Mouse (Mus musculus) CH12.LX (cell line): ENCODE data around the gene Gpatch1. TPM values are rescaled to one million over a fixed set of nuclear protein-coding genes. Genes with fewer than 3 reads are reported as not detected.

Source experiments
- DNase-seq: peaks from one replicate; pipeline ENCODE4 v3.0.0-alpha.2; 2013; ENCODE audit errors: extremely low read depth
- H3K27ac ChIP-seq: 2 replicates; pipeline ENCODE4 v1.5.1; 2012; ENCODE audit warnings: low read depth, mild to moderate bottlenecking, control low read depth, moderate library complexity; ENCODE audit not compliant: insufficient read depth
- H3K27me3 ChIP-seq: replicated peaks from 2 replicates; pipeline ENCODE3; 2012; ENCODE audit warnings: inconsistent platforms
- H3K36me3 ChIP-seq, 2 experiments: replicated peaks in 1 of 2; 2 replicates each; pipeline versions ENCODE3 to v1.6.1; 2012; ENCODE audit warnings: inconsistent platforms in 1 of 2, low read length in 1 of 2, mild to moderate bottlenecking in 1 of 2, mixed read lengths in 1 of 2, moderate library complexity in 1 of 2; ENCODE audit not compliant: control insufficient read depth in 1 of 2, insufficient read depth in 1 of 2
- H3K4me1 ChIP-seq, 2 experiments: 2 replicates each; pipeline ENCODE4 v1.6.1; 2012; ENCODE audit warnings: inconsistent platforms in 1 of 2, moderate library complexity in 1 of 2; ENCODE audit not compliant: insufficient read depth in 2 of 2, control insufficient read depth in 1 of 2
- H3K4me2 ChIP-seq: 2 replicates; pipeline ENCODE4 v1.6.1; 2012; ENCODE audit warnings: low read depth, mild to moderate bottlenecking, control low read depth; ENCODE audit not compliant: poor library complexity, insufficient read depth, severe bottlenecking
- H3K4me3 ChIP-seq, 3 experiments: fragments of 150-350 bp in 1 of 3; sonication (generic) in 1 of 3; replicated peaks in 1 of 3; 2 replicates each; pipeline versions ENCODE3 to v1.5.1; 2011 to 2012; ENCODE audit warnings: low read depth in 2 of 3, low read length in 2 of 3, mild to moderate bottlenecking in 2 of 3, moderate library complexity in 2 of 3, control low read depth in 1 of 3, improper control_type of control experiment in 1 of 3, inconsistent platforms in 1 of 3, mixed read lengths in 1 of 3; ENCODE audit not compliant: poor library complexity in 1 of 3
- H3K79me2 ChIP-seq: replicated peaks from 2 replicates; pipeline ENCODE4 v1.6.1; 2012; ENCODE audit warnings: mild to moderate bottlenecking, moderate library complexity; ENCODE audit not compliant: control insufficient read depth, poor library complexity, insufficient read depth, severe bottlenecking; ENCODE audit errors: extremely low read depth
- H3K9ac ChIP-seq: 2 replicates; pipeline ENCODE4 v1.6.1; 2012; ENCODE audit warnings: low read depth, mild to moderate bottlenecking, control low read depth, moderate library complexity; ENCODE audit not compliant: insufficient read depth
- H3K9me3 ChIP-seq: replicated peaks from 2 replicates; pipeline ENCODE3; 2012; ENCODE audit warnings: low read length, inconsistent platforms, mixed read lengths
- BHLHE40 ChIP-seq: IDR thresholded peaks from 2 replicates; pipeline ENCODE4 v1.6.1; 2011; ENCODE audit warnings: mild to moderate bottlenecking, low read depth, low read length, improper control_type of control experiment
- CHD1 ChIP-seq: IDR thresholded peaks from 2 replicates; pipeline ENCODE4 v1.6.1; 2012; ENCODE audit warnings: low read depth, low read length, improper control_type of control experiment, inconsistent platforms
- E2F4 ChIP-seq: IDR thresholded peaks from 2 replicates; pipeline ENCODE4 v1.6.1; 2011; ENCODE audit warnings: low read depth, low read length, improper control_type of control experiment; ENCODE audit not compliant: insufficient replicate concordance
- ELF1 ChIP-seq: IDR thresholded peaks from 2 replicates; pipeline ENCODE4 v1.6.1; 2014; ENCODE audit warnings: low read depth, mild to moderate bottlenecking, inconsistent platforms, low read length, improper control_type of control experiment
- EP300 ChIP-seq: IDR thresholded peaks from 2 replicates; pipeline ENCODE4 v1.6.1; 2011; ENCODE audit warnings: low read length, improper control_type of control experiment
- GABPA ChIP-seq: IDR thresholded peaks from 2 replicates; pipeline ENCODE4 v1.6.1; 2012; ENCODE audit warnings: low read depth, low read length, improper control_type of control experiment, inconsistent platforms; ENCODE audit not compliant: insufficient replicate concordance
- IRF4 ChIP-seq: IDR thresholded peaks from 2 replicates; pipeline ENCODE4 v1.6.1; 2014; ENCODE audit warnings: low read depth, mild to moderate bottlenecking, inconsistent platforms, low read length, improper control_type of control experiment
- JUN ChIP-seq: IDR thresholded peaks from 2 replicates; pipeline ENCODE4 v1.6.1; 2011; ENCODE audit warnings: low read depth, mild to moderate bottlenecking, low read length, improper control_type of control experiment, moderate library complexity; ENCODE audit not compliant: insufficient read depth
- JUND ChIP-seq: conservative IDR thresholded peaks from 2 replicates; pipeline ENCODE4 v1.6.1; 2011; ENCODE audit warnings: low read depth, low read length, improper control_type of control experiment
- KAT2A ChIP-seq: IDR thresholded peaks from 2 replicates; pipeline ENCODE4 v1.6.1; 2012; ENCODE audit warnings: low read length, improper control_type of control experiment, inconsistent platforms; ENCODE audit not compliant: insufficient replicate concordance
- MEF2A ChIP-seq: IDR thresholded peaks from 2 replicates; pipeline ENCODE4 v1.6.1; 2014; ENCODE audit warnings: low read depth, mild to moderate bottlenecking, inconsistent platforms, low read length, improper control_type of control experiment, borderline replicate concordance
- MXI1 ChIP-seq: IDR thresholded peaks from 2 replicates; pipeline ENCODE4 v1.6.1; 2011; ENCODE audit warnings: mild to moderate bottlenecking, low read depth, low read length, improper control_type of control experiment
- NELFE ChIP-seq: IDR thresholded peaks from 2 replicates; pipeline ENCODE4 v1.6.1; 2011; ENCODE audit warnings: low read depth, low read length, improper control_type of control experiment
- POLR2AphosphoS2 ChIP-seq: IDR thresholded peaks from 2 replicates; pipeline ENCODE4 v1.6.1; 2011; ENCODE audit warnings: low read depth, low read length, improper control_type of control experiment
- RCOR1 ChIP-seq: conservative IDR thresholded peaks from 2 replicates; pipeline ENCODE4 v1.6.1; 2012; ENCODE audit warnings: low read depth, mild to moderate bottlenecking, inconsistent platforms, low read length, improper control_type of control experiment
- SIN3A ChIP-seq: IDR thresholded peaks from 2 replicates; pipeline ENCODE4 v1.6.1; 2012; ENCODE audit warnings: low read length, improper control_type of control experiment, inconsistent platforms
- SMC3 ChIP-seq: IDR thresholded peaks from 2 replicates; pipeline ENCODE4 v1.6.1; 2011; ENCODE audit warnings: low read depth, low read length, improper control_type of control experiment
- TBP ChIP-seq: conservative IDR thresholded peaks from 2 replicates; pipeline ENCODE4 v1.6.1; 2011; ENCODE audit warnings: low read depth, low read length, improper control_type of control experiment
- UBTF ChIP-seq: IDR thresholded peaks from 2 replicates; pipeline ENCODE4 v1.6.1; 2012; ENCODE audit warnings: low read depth, mild to moderate bottlenecking, inconsistent platforms, low read length, improper control_type of control experiment, moderate library complexity
- USF1 ChIP-seq: IDR thresholded peaks from 2 replicates; pipeline ENCODE4 v1.6.1; 2014; ENCODE audit warnings: low read depth, mild to moderate bottlenecking, inconsistent platforms, low read length, improper control_type of control experiment
- USF2 ChIP-seq: conservative IDR thresholded peaks from 2 replicates; pipeline ENCODE4 v1.6.1; 2011; ENCODE audit warnings: low read depth, low read length, improper control_type of control experiment
- ZC3H11A ChIP-seq: IDR thresholded peaks from 2 replicates; pipeline ENCODE4 v1.6.1; 2012; ENCODE audit warnings: low read depth, mild to moderate bottlenecking, inconsistent platforms, low read length, improper control_type of control experiment
- ZKSCAN1 ChIP-seq: IDR thresholded peaks from 2 replicates; pipeline ENCODE4 v1.6.1; 2012; ENCODE audit warnings: low read depth, inconsistent platforms, low read length, improper control_type of control experiment, borderline replicate concordance
- ZMIZ1 ChIP-seq: IDR thresholded peaks from 2 replicates; pipeline ENCODE4 v1.6.1; 2012; ENCODE audit warnings: low read depth, mild to moderate bottlenecking, inconsistent platforms, low read length, improper control_type of control experiment
- ZNF384 ChIP-seq: IDR thresholded peaks from 2 replicates; pipeline ENCODE4 v1.6.1; 2012; ENCODE audit warnings: low read depth, low read length, improper control_type of control experiment, inconsistent platforms
- dilution Hi-C: fragments of 300-500 bp; cut with MboI; formaldehyde crosslinking; loops from 2 replicates; pipeline ENCODE4 v1.14.3; 2020; ENCODE audit warnings: low sequenced_read_pairs; ENCODE audit not compliant: extremely low pct_unique_long_range_greater_than_20kb, extremely low pct_ligation_motif_present
- in situ Hi-C: fragments of 300-500 bp; cut with MboI; formaldehyde crosslinking; loops from 3 replicates; pipeline ENCODE4 v1.14.3; 2019; ENCODE audit warnings: low sequenced_read_pairs, low pct_ligation_motif_present, low pct_unique_long_range_greater_than_20kb, mixed read lengths
- polyA plus RNA-seq: library from polyadenylated mRNA; unstranded; fragments of >175 nt; gene quantifications from 2 replicates; pipeline ENCODE4 v1.2.1, GENCODE M21; 2012; ENCODE audit warnings: low read depth; ENCODE audit not compliant: insufficient read length
- total RNA-seq, 2 experiments: library from RNA; depleted of rRNA; stranded (reverse); fragments of 300-350 nt in 1 of 2; fragments of >200 nt in 1 of 2; gene quantifications; 2 replicates each; pipeline ENCODE4 v1.2.3; 2012 to 2014

The Gpatch1 gene
- total and polyA plus RNA-seq, 3 experiments: 4.3 to 14.2 (median 6.9) TPM

GRCm38 (mm10) chr7:35334527-35335452, 16.6 kb upstream of the Gpatch1 start:
- Histone ChIP-seq H3K4me1 (peaks cover 9 to 14% of the 10 kb centered on the region in 2 experiments), H3K36me3 (no peaks in the 10 kb centered on the region), H3K79me2 (no peaks in the 10 kb centered on the region), H3K9me3 (peaks cover 5% of the 10 kb centered on the region), H3K4me3 (peak overlapping the region in 1 of 3 experiments; percentile 49), H3K27ac (no peak overlapping the region), H3K27me3 (peaks cover 74% of the 10 kb centered on the region), H3K4me2 (peak overlapping the region; percentile 85), H3K9ac (no peak overlapping the region)
- in situ Hi-C loops: no loop called here
- no peak for TF ChIP-seq POLR2AphosphoS2
- TF ChIP-seq MEF2A: peak; percentile 68; the same call in 1 of the 2 replicates
- no peak for TF ChIP-seq ZNF384
- TF ChIP-seq SMC3: no peak
- TF ChIP-seq UBTF: no peak
- no peak for TF ChIP-seq USF1
- no peak for TF ChIP-seq GABPA
- no peak for TF ChIP-seq USF2
- TF ChIP-seq MXI1: no peak
- TF ChIP-seq ZMIZ1: no peak
- TF ChIP-seq JUN: no peak
- TF ChIP-seq BHLHE40: no peak
- no peak for TF ChIP-seq CHD1
- no peak for TF ChIP-seq ZC3H11A
- TF ChIP-seq E2F4: no peak
- no peak for TF ChIP-seq NELFE
- TF ChIP-seq ELF1: no peak
- TF ChIP-seq RCOR1: no peak
- TF ChIP-seq KAT2A: no peak
- TF ChIP-seq IRF4: peak; percentile 78; the same call in 1 of the 2 replicates
- no peak for TF ChIP-seq SIN3A
- TF ChIP-seq TBP: no peak
- TF ChIP-seq JUND: no peak
- TF ChIP-seq ZKSCAN1: no peak
- TF ChIP-seq EP300: peak; percentile 65
- dilution Hi-C loops: no loop called here
- peak; percentile 26 for DNase-seq
